Mouse (Mus musculus): ENCODE results near the gene Stx18.

DNA sequence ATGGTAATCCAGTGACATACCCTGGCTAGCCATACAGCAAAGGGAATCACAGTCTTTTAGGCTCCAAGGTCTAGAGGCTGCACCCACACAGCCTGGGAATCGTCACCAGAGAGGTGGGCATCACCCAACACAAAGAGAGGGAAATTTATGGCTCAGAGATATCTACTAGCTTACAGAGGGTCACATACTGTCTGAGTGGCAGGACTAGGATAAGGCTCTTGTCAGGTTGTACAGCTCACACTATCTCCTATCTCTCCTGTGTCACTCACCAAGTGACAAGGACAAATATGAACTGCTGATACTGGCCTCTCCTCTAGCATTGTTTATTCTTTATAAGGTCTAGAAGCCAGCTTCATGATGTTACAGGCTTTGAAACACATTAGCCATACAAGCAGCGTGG lies 90.8 kb downstream of the Stx18 start:
- no peak for TF ChIP-seq CTCF (IDR thresholded peaks at IDR 0.05; ENCODE audit: low read depth)
- TF ChIP-seq EP300 (IDR thresholded peaks at IDR 0.05; ENCODE audit: low read depth): no peak
